ENCODE assay signal across 20 mouse cellular contexts in the genomic region with DNA sequence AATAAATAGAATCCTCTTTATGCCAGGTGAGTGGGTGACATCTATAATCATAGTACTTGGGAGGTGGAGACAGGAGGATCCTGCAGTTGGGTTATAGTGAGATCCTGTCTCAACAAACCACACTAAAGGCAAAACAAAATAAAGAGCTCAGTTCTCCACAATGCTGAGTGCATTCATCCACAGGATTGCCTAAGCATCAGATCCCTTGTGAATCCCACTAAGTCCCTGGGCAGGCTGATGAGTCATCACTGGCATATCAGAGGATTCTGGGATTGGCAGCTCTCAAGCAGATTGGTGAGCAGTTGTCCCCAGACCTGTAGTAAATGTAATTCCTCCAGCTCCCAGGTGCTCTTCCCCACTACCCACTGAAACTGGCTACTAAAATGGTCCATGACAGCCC. TPM values are rescaled to one million over a fixed set of nuclear protein-coding genes. Genes with fewer than 3 reads are reported as not detected.
"Had no signal": no experiment of that assay in that cellular context is flagged by ENCODE, and none has a peak within 500 bp of the region (broad histone marks: within the 10 kb centered on the region; RNA-seq: fewer than 3 reads in every experiment).

No protein-coding gene starts in this region.

- DNase-seq: kidney, adult 9 months; kidney, postnatal 14 days; kidney, postnatal 4 days; left cerebral cortex, postnatal 4 days; liver, postnatal 0 days; lung, embryonic 14.5 days; midbrain, embryonic 14.5 days; right cerebral cortex, adult 18-20 months; right cerebral cortex, postnatal 14 days; spleen, adult 18-20 months; thymus, postnatal 25 days had no signal

- H3K4me3 ChIP-seq: limb, embryonic 12.5 days; limb, embryonic 15.5 days; megakaryocyte, embryonic 14.5 days; midbrain, embryonic 10.5 days; neural tube, embryonic 12.5 days; neural tube, embryonic 15.5 days; stomach, embryonic 15.5 days had no signal

- H3K27me3 ChIP-seq: limb, embryonic 12.5 days; limb, embryonic 15.5 days; neural tube, embryonic 12.5 days; neural tube, embryonic 15.5 days; stomach, embryonic 15.5 days had no signal

- H3K36me3 ChIP-seq: limb, embryonic 12.5 days; limb, embryonic 15.5 days; midbrain, embryonic 10.5 days; neural tube, embryonic 12.5 days; stomach, embryonic 15.5 days had no signal

RNA-seq across cellular contexts. Expression of gene Tvp23a, which starts 3.4 kb away (rescaled TPM):
- polyA plus RNA-seq: macrophage had no signal

RNA-seq across cellular contexts. Expression of gene Tekt5, which starts 48.4 kb away (rescaled TPM):
- polyA plus RNA-seq: limb, embryonic 12.5 days; liver, embryonic 11.5 days; liver, postnatal 0 days; macrophage; midbrain, embryonic 10.5 days had no signal
